Mouse (Mus musculus) spleen, adult 2 months (tissue): ENCODE results near the gene Gpcpd1.

ENCODE experiments used
- CTCF ChIP-seq: fragments of 200-500 bp; IDR thresholded peaks from 2 replicates; pipeline ENCODE4 v1.5.1; 2011; ENCODE audit warnings: mild to moderate bottlenecking, inconsistent platforms; ENCODE audit not compliant: insufficient read depth, insufficient read length, insufficient replicate concordance; ENCODE audit errors: extremely low read depth
- POLR2A ChIP-seq: fragments of 200-500 bp; IDR thresholded peaks from 2 replicates; pipeline ENCODE4 v1.6.1; 2011; ENCODE audit warnings: low read depth, low read length, inconsistent platforms

- TF ChIP-seq POLR2A (no peak), CTCF (no peak)
Observed at GRCm38 (mm10) chr2:132597866-132598480, 10.4 kb upstream of the Gpcpd1 start.
